Mouse (Mus musculus) layer of hippocampus, postnatal 25 days (tissue): ENCODE results near the gene Get4. TPM values are rescaled to one million over a fixed set of nuclear protein-coding genes. Genes with fewer than 3 reads are reported as not detected.
A peak's percentile ranks its signal among the peaks of the same experiment; 100 is the strongest.

Source experiments
- DNase-seq, 2 experiments: peaks; one replicate each; pipeline ENCODE4 v3.0.0; 2022; ENCODE audit warnings: mixed read lengths in 2 of 2, low spot score in 1 of 2; ENCODE audit errors: extremely low spot score in 1 of 2
- total RNA-seq, 2 experiments: library from RNA; stranded (reverse); gene quantifications; 2 replicates each; pipeline ENCODE4 v1.2.3; 2021

The Get4 gene
- total RNA-seq, 2 experiments from 2014 or later: 45.2 to 55.3 TPM

- DNase-seq: no peak
These were observed 63.0 kb downstream of the Get4 start for GRCm38 (mm10) chr5:139314941-139315642.

- no peak for DNase-seq
These were observed 65.0 kb downstream of the Get4 start for GRCm38 (mm10) chr5:139316982-139317675.

GRCm38 (mm10) chr5:139317751-139318504 lies 65.8 kb downstream of the Get4 start:
- peak; percentile 45 to 59 for DNase-seq

Other genes with a start within 250 kb of the Get4 start
- 100 to 1,000 TPM; 375 to 428 TPM for gene Prkar1b, start 102.3 kb upstream of the Get4 start, total RNA-seq
- gene Dnaaf5, start 102.1 kb upstream of the Get4 start, total RNA-seq: 1 to 10 TPM; 6.8 to 7.6 TPM
- gene Sun1, start 51.7 kb upstream of the Get4 start, total RNA-seq: 10 to 100 TPM; 65.6 to 86.5 TPM
- 100 to 1,000 TPM; 207 to 215 TPM for gene Adap1, start 73.3 kb downstream of the Get4 start, total RNA-seq
- gene Cox19, start 99.1 kb downstream of the Get4 start, total RNA-seq: 10 to 100 TPM; 66.7 to 67.9 TPM
- gene Cyp2w1, start 100.3 kb downstream of the Get4 start, total RNA-seq: not detected
- 10 to 100 TPM; 12.7 to 13.1 TPM for gene Gpr146, start 125.4 kb downstream of the Get4 start, total RNA-seq
- under 1 TPM; 0.25 to 0.33 TPM for gene C130050O18Rik, start 153.0 kb downstream of the Get4 start, total RNA-seq
- 1 to 10 TPM; 2.3 to 2.8 TPM for gene Gper1, start 170.8 kb downstream of the Get4 start, total RNA-seq
- 10 to 100 TPM; 14.0 to 17.3 TPM for gene 3110082I17Rik, start 208.2 kb downstream of the Get4 start, total RNA-seq
- gene Zfand2a, start 232.2 kb downstream of the Get4 start, total RNA-seq: 10 to 100 TPM; 66.4 to 70.4 TPM